Mouse (Mus musculus): ENCODE measurements at regions not wholly inside any gene's neighbourhood (a gene's known extent, or its start where the extent isn't known, plus 50 kb on each side); places are given as distances from the start of the nearest gene placed in this dataset.

DNA sequence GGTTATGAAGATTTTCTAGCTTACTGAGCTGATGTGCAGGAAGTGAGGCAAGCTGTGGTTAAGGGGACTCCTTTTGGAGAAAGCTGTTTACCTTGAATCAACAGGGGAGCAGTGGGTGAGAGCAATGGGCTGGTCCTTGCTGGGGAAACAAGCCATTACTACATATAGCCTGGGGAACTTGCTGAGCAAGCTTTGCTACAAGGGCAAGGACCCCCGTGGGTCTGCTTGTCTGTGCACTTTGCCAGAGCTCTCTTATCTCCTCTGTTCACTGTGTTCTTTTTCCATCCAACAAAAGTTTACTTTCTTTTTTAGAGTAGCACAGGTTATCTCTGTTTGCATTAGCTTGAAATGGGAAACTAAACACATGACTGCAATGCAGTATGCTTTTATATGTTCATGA, 519.3 kb upstream of the Dsel start:
- Histone ChIP-seq H3K36me3 (ENCODE audit: control insufficient read depth, insufficient read depth, low read length) (no peaks in the 10 kb centered on the region), H3K4me3 (ENCODE audit: insufficient read depth, low read depth, low read length) (no peak overlapping the region), H3K27ac (ENCODE audit: insufficient read depth, low read depth, low read length) (no peak overlapping the region), H3K27me3 (replicated peaks; ENCODE audit: control insufficient read depth, insufficient read depth, low read length) (no peaks in the 10 kb centered on the region), H3K4me1 (ENCODE audit: control insufficient read depth, insufficient read depth, low read length) (no peaks in the 10 kb centered on the region)
- 59% methylated on average over 1 of the region's 1 CpGs for WGBS
- TF ChIP-seq CTCF (conservative IDR thresholded peaks at IDR 0.05; ENCODE audit: insufficient read depth, insufficient read length, low read depth, low read length) (no peak), POLR2A (IDR thresholded peaks at IDR 0.05; ENCODE audit: low read depth, low read length) (no peak)
- DNase-seq: no peak

DNA sequence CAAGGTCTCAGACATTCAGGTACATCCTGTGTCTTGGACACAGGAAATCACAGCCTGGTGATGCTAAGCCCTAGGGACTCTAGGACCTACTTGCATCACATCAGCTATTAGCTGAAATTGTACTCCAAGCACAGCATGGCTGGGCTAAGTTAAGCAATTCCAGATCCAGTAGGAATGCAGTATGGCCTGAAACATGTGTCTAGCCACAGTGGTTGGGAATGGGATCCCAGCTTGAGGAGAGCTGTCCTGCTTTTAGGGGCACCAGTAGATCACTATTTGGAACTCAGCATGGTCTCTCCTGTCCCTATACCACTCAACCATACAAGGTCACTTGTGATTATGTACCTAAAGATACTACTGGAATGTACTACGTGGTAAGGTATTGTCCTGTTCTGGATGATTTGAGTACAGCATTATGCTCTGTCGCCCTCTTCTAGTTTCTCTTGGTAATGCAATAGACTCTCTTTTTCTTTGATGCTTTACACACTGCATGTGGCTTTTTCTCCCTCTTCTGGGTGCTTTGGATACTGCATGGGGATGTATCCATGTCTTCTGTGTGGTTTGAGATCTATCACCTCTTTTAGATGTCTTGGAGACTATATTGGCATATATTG, 515.0 kb upstream of the Dsel start:
- H3K36me3 ChIP-seq (ENCODE audit: control insufficient read depth, insufficient read depth, low read length): no peaks in the 10 kb centered on the region
- WGBS: 13% methylated on average over 2 of the region's 2 CpGs
- no peak overlapping the region for H3K27ac ChIP-seq (ENCODE audit: insufficient read depth, low read depth, low read length)
- H3K27me3 ChIP-seq (replicated peaks; ENCODE audit: control insufficient read depth, insufficient read depth, low read length): no peaks in the 10 kb centered on the region
- peak; percentile 47 for DNase-seq
- TF ChIP-seq POLR2A (IDR thresholded peaks at IDR 0.05; ENCODE audit: low read depth, low read length): no peak
- H3K4me1 ChIP-seq (ENCODE audit: control insufficient read depth, insufficient read depth, low read length): no peaks in the 10 kb centered on the region
- H3K4me3 ChIP-seq (ENCODE audit: insufficient read depth, low read depth, low read length): no peak overlapping the region

DNA sequence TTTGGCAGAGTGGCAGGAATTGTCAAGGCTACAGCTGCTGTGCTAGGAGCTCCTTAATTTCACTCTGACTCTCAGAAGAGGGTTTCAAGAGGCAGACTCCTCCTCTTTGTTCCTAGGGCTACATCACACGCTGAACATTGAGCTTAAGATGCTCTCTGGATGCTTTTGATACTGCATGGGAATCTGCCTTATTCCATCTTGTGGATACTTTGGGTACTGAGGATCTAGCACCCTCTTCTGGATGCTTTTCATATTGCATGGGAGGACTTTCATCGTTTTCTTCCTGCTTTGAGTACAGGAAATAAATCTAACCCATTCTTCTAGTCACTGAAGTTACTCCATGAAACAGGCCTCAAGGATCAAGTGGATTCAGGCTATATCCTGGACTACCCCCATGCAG, 513.9 kb upstream of the Dsel start:
- Histone ChIP-seq H3K4me1 (ENCODE audit: control insufficient read depth, insufficient read depth, low read length) (no peaks in the 10 kb centered on the region), H3K27me3 (replicated peaks; ENCODE audit: control insufficient read depth, insufficient read depth, low read length) (no peaks in the 10 kb centered on the region), H3K27ac (ENCODE audit: insufficient read depth, low read depth, low read length) (no peak overlapping the region), H3K4me3 (ENCODE audit: insufficient read depth, low read depth, low read length) (no peak overlapping the region), H3K36me3 (ENCODE audit: control insufficient read depth, insufficient read depth, low read length) (no peaks in the 10 kb centered on the region)
- peak; percentile 13 for DNase-seq
- 7% methylated on average over 2 of the region's 2 CpGs for WGBS
- no peak for TF ChIP-seq POLR2A (IDR thresholded peaks at IDR 0.05; ENCODE audit: low read depth, low read length)
- TF ChIP-seq CTCF (conservative IDR thresholded peaks at IDR 0.05; ENCODE audit: insufficient read depth, insufficient read length, low read depth, low read length): no peak

DNA sequence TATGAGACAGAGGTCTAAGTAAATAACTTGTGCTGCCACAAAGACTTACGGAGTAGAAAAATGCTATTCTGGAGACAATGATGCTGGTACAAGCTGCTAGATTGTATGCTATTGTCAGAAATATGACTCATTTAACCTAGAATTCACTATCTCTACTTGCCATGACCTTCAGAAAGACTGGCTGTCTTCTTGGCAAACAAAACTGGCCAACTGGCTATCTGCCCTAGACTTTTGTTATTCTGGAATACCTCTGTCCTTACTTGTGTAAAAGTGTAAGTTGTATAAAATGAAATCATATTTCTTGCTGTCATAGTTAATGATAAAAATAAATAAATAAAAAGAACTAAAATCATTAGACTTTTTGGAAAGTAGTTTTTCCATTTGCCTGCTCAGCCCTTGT, 491.1 kb upstream of the Dsel start:
- WGBS: 88% methylated on average over 1 of the region's 1 CpGs
- H3K4me3 ChIP-seq (ENCODE audit: insufficient read depth, low read depth, low read length): no peak overlapping the region
- H3K27me3 ChIP-seq (replicated peaks; ENCODE audit: control insufficient read depth, insufficient read depth, low read length): no peaks in the 10 kb centered on the region

More for the DNA sequence above, 491.1 kb upstream of the Dsel start:
- H3K4me1 ChIP-seq (ENCODE audit: control insufficient read depth, insufficient read depth, low read length): no peaks in the 10 kb centered on the region
- H3K27ac ChIP-seq (ENCODE audit: insufficient read depth, low read depth, low read length): no peak overlapping the region
- TF ChIP-seq CTCF (conservative IDR thresholded peaks at IDR 0.05; ENCODE audit: insufficient read depth, insufficient read length, low read depth, low read length) (no peak), POLR2A (IDR thresholded peaks at IDR 0.05; ENCODE audit: low read depth, low read length) (no peak)
- H3K36me3 ChIP-seq (ENCODE audit: control insufficient read depth, insufficient read depth, low read length): no peaks in the 10 kb centered on the region
- no peak for DNase-seq

Measured in kidney, adult 2 months (tissue).